Mouse (Mus musculus) right cerebral cortex, postnatal 25 days (tissue): Measurements from ENCODE around the gene Glo1.

Experiments used
- DNase-seq: peaks from one replicate; pipeline ENCODE4 v3.0.0; 2022

Gene Glo1

DNA sequence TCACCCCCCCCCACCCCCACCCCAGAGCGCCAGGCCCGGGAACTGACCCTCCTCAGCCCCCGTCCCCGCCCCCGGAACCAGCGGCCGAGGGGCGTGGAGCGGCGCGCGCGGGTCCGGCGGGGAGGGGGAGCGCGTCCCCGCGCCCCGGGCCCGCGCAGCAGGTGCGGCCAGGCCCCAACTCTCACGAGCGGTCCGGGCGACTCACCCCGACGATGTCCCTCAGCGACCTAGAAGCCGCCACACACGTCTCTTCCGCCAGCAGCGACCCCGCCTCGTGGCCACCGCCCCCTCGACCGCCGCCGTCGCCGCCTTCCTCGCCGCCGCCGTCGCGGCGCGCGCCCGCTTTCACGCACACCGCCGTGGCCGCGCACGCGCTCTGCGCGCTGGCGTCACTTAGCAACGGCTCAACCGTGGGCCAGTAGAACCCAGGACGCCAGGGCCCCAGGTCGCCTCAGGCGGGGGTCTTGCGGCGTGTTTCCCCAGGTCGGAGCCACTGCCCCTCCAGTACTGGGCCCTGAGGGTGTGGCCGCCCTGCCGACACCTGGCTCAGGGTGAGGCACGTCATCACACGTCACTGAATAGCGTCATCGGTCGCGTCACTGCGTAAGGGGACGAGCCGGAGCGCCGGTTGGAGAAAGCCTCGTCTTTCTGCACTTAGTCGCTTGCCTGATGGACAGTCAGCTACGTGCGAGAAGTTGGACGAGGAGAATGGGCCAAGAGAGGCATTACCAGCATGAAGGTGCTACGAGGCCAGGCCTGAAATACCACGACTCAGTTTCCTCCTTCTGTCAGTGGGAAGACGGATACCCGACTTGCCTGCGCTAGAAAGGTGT lies 50.5 kb downstream of the Glo1 start, which contains the start of gene Btbd9:
Gene Btbd9, minus strand, starts transcription at position 548 of the 833 bp plus-strand sequence.
- peak; percentile 97 for DNase-seq

- DNase-seq = peak; percentile 70
Measured at GRCm38 (mm10) chr17:30575121-30575904, 51.4 kb downstream of the Glo1 start.

- no peak for DNase-seq
Measured at GRCm38 (mm10) chr17:30574783-30575075, 51.9 kb downstream of the Glo1 start.

- no peak for DNase-seq
Measured at GRCm38 (mm10) chr17:30573990-30574782, 52.5 kb downstream of the Glo1 start.

DNA sequence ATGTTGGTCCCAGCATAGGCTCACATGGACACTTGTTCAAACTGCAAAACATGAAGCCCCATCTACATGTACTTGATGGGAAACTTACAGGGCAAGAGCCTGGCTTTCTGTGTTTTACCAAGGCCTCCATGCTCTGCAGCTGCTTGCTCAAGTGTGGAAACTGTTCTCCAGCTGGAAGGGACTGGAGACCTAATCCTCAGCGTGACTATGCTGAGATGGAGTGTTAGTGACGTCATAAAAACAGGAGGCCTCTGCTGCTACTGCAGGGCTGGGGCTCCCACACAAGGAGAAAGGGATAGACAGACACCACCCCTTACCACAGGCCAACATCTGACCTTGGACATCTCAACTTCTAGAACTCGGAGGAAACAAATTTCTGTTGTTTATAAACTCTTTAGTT lies 55.7 kb downstream of the Glo1 start:
- no peak for DNase-seq

GRCm38 (mm10) chr17:30570173-30570572 lies 56.5 kb downstream of the Glo1 start:
- DNase-seq = no peak

- no peak for DNase-seq
Measured at GRCm38 (mm10) chr17:30568473-30568872, 58.2 kb downstream of the Glo1 start.

- no peak for DNase-seq
Measured at GRCm38 (mm10) chr17:30564971-30565370, 61.7 kb downstream of the Glo1 start.

- no peak for DNase-seq
Measured at GRCm38 (mm10) chr17:30564407-30564806, 62.3 kb downstream of the Glo1 start.

DNA sequence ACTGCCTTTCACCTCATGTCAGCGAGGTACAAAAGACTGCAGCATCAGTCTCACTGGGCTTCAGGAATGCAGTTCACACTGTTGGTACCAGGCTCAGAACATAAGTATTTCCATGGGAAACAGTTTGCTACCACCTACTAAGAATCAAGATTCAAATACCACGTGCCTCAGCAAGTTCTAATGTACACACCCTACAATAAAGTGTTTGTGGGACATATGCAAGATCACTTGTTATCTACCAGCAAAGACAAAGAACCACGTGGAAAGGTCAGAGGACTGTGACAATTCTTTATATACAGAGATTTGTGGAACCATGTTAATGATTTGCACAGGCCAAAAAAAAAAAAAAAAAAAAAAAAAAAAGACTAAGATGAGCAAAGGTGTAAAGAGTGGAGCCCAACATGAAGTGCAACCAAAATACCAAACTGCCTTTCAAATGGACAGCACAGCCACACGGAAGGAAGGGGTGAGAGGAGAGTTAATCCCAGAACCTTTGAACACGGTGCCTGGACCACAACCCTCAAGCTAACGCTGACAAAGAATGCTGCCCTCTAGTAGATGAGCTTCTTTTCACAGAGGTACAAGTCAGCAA lies 63.1 kb downstream of the Glo1 start:
- DNase-seq = no peak

DNA sequence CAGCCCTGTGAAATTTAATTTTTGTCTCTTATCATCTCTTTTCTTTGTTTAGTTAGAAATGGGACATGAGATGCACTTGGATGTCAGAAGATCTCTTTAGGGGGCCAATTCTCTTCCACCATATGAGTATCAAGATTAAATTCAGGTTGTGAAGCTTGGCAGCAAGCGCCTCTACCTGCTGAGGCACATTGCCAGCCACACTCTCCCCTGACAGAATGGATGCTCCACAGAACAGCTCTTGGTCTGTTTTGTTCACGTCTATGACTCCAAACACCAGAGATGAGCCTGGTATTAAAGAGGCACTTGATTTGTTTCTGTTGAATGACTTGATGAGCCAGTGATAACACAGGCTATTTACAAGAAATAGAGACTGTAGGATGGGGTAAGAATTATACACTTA lies 63.9 kb downstream of the Glo1 start:
- DNase-seq = no peak

DNA sequence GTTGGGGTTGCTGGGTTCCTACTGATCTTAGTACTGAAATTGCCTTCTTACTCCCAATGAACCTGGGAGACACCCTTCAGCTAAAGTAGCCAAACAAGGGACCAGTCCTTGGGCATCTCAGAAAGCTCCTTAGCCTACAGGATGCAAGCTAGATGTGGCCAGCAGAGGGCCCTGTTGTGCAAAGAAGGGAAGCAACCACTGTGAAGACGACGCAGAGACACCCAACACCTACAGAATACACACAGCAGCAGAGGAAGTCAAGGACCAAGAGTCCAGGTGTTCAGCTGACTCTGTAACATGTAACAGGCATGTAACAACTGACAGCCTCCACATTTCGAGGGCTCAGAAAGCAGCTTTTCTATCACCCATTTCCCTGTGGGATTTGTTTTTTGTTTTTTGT lies 67.1 kb downstream of the Glo1 start:
- no peak for DNase-seq

- DNase-seq = no peak
Measured at GRCm38 (mm10) chr17:30558623-30559022, 68.0 kb downstream of the Glo1 start.

DNA sequence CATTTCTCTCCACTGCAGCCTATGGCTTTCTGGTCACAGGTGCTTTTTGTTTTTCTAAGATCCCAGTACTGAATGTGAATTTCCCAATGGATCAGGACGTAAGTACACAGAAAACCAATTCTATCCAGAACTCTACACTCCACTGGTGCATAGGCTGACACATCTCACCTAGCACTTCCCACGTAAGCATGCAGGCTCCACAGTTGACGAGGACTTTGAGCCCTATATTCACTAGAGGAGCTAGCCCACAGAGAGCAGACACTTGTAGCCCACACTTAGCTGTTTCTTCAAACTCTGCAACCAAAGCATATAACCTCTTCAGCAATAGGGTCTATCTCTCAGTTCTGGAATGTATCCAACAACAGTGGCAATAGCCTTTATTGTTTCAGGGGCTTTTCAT lies 70.2 kb downstream of the Glo1 start:
- no peak for DNase-seq

- no peak for DNase-seq
Measured at GRCm38 (mm10) chr17:30553027-30553937, 73.4 kb downstream of the Glo1 start.

- DNase-seq = peak; percentile 59
Measured at GRCm38 (mm10) chr17:30550774-30551107, 75.9 kb downstream of the Glo1 start.

- no peak for DNase-seq
Measured at GRCm38 (mm10) chr17:30549899-30550773, 76.5 kb downstream of the Glo1 start.

- DNase-seq = no peak
Measured at GRCm38 (mm10) chr17:30539098-30539497, 87.6 kb downstream of the Glo1 start.

GRCm38 (mm10) chr17:30536651-30537050 lies 90.0 kb downstream of the Glo1 start:
- no peak for DNase-seq
